Comparison of ENCODE assay signal across 8 mouse cellular contexts in the genomic region with DNA sequence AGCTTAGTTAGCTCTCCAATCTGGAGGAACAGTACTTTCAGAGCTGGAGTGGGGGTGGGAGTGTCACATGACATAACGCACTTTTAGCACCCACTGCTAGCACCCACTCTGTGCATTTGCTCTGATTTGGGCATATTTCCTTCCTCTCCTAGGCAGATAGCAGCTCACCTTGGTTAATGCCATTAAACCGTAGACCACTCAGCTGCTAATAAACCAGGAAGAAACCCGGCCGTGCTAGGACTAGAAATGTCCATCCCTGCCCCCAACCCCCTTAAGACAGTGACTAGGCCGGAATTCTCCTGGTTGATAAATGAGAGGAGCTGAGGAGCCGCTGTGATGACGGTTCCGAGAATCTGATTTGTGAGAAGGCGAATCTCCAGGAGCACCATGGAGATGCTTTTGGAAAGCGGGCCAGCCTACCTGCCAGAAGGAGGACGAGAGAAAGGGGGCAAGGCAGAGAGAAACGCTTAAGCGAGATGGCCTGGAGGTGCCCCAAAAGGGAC. TPM values are rescaled to one million over a fixed set of nuclear protein-coding genes. Genes with fewer than 3 reads are reported as not detected.
DNase-seq lines count a peak whose midpoint lies in the region; ATAC-seq and TF ChIP-seq lines count a peak whose summit lies in the region.

TSS of gene Sptbn2 (plus strand) at position 70 of the 503 bp plus-strand sequence.

- H3K4me2 ChIP-seq in lung, embryonic 14.5 days, result peak within 1 kb of the TSS; percentile 100
- H3K4me2 ChIP-seq in embryonic facial prominence, embryonic 12.5 days (replicated peaks), result peak within 1 kb of the TSS; percentile 98
- peak within 1 kb of the TSS; percentile 81 for H3K4me2 ChIP-seq in intestine, postnatal 0 days (replicated peaks; ENCODE audit: low read depth)
- peak within 1 kb of the TSS; percentile 54 for H3K4me2 ChIP-seq in liver, embryonic 14.5 days (ENCODE audit: low read depth)

- WGBS in lung, embryonic 14.5 days, result 11% methylated on average over 13 of the region's 13 CpGs
- 9% methylated on average over 13 of the region's 13 CpGs for WGBS in embryonic facial prominence, embryonic 12.5 days
- WGBS in intestine, postnatal 0 days, result 26% methylated on average over 13 of the region's 13 CpGs
- WGBS in liver, embryonic 14.5 days (ENCODE audit: insufficient replicate concordance), result 14% methylated on average over 13 of the region's 13 CpGs

- no peak for TF ChIP-seq CTCF in lung, embryonic 14.5 days (IDR thresholded peaks at IDR 0.05; ENCODE audit: low read depth)
- no peak for TF ChIP-seq CTCF in intestine, postnatal 0 days (IDR thresholded peaks at IDR 0.05; ENCODE audit: low read depth)
- TF ChIP-seq CTCF in liver, embryonic 14.5 days (IDR thresholded peaks at IDR 0.05; ENCODE audit: low read depth), result no peak

- H3K4me1 ChIP-seq in lung, embryonic 14.5 days (ENCODE audit: insufficient read depth), result no peaks in the 10 kb centered on the region
- peaks cover 13% of the 10 kb centered on the region for H3K4me1 ChIP-seq in embryonic facial prominence, embryonic 12.5 days
- H3K4me1 ChIP-seq in intestine, postnatal 0 days (replicated peaks; ENCODE audit: control insufficient read depth, insufficient read depth, low read length), result no peaks in the 10 kb centered on the region
- H3K4me1 ChIP-seq in liver, embryonic 14.5 days (replicated peaks; ENCODE audit: control insufficient read depth in 2 of 2, insufficient read depth in 2 of 2, low read length in 1 of 2), result no peaks in the 10 kb centered on the region

- no peaks in the 10 kb centered on the region for H3K36me3 ChIP-seq in lung, embryonic 14.5 days (ENCODE audit: insufficient read depth)
- no peaks in the 10 kb centered on the region for H3K36me3 ChIP-seq in embryonic facial prominence, embryonic 12.5 days
- no peaks in the 10 kb centered on the region for H3K36me3 ChIP-seq in intestine, postnatal 0 days (ENCODE audit: control insufficient read depth, insufficient read depth)
- H3K36me3 ChIP-seq in liver, embryonic 14.5 days (replicated peaks; ENCODE audit: control insufficient read depth, insufficient read depth, low read depth), result no peaks in the 10 kb centered on the region

- H3K4me3 ChIP-seq in lung, embryonic 14.5 days (ENCODE audit: low read depth, low read length), result peak within 1 kb of the TSS; percentile 51
- peak within 1 kb of the TSS; percentile 64 for H3K4me3 ChIP-seq in embryonic facial prominence, embryonic 12.5 days
- H3K4me3 ChIP-seq in intestine, postnatal 0 days (ENCODE audit: low read depth, low read length), result peak within 1 kb of the TSS; percentile 46
- H3K4me3 ChIP-seq in liver, embryonic 14.5 days (ENCODE audit: insufficient read depth in 1 of 2, low read depth in 2 of 2, low read length in 2 of 2), result peak within 1 kb of the TSS in 1 of 2 experiments; percentile 30; a peak in 3 of 4 replicates

- no peak for TF ChIP-seq EP300 in liver, embryonic 14.5 days (IDR thresholded peaks at IDR 0.05; ENCODE audit: low read depth)

- no peak within 1 kb of the TSS for H3K27ac ChIP-seq in lung, embryonic 14.5 days (ENCODE audit: low read depth)
- H3K27ac ChIP-seq in embryonic facial prominence, embryonic 12.5 days, result no peak within 1 kb of the TSS
- H3K27ac ChIP-seq in intestine, postnatal 0 days (ENCODE audit: low read depth, low read length), result no peak within 1 kb of the TSS
- no peak within 1 kb of the TSS for H3K27ac ChIP-seq in liver, embryonic 14.5 days

- H3K9ac ChIP-seq in lung, embryonic 14.5 days, result peak within 1 kb of the TSS; percentile 52
- peak within 1 kb of the TSS; percentile 63 for H3K9ac ChIP-seq in embryonic facial prominence, embryonic 12.5 days
- peak within 1 kb of the TSS; percentile 26 for H3K9ac ChIP-seq in intestine, postnatal 0 days (ENCODE audit: low read depth, low read length)
- no peak within 1 kb of the TSS for H3K9ac ChIP-seq in liver, embryonic 14.5 days (replicated peaks)

- no peak for DNase-seq in lung, embryonic 14.5 days
- no peak for DNase-seq in lung, postnatal 25 days (ENCODE audit: low spot score)
- no peak for DNase-seq in liver, embryonic 14.5 days (ENCODE audit: low read depth in 3 of 3, low spot score in 3 of 3)
- DNase-seq in telencephalon, adult 2 months (ENCODE audit: low read depth, low spot score), result peak; percentile 95
- no peak for DNase-seq in adrenal gland, postnatal 10 days

- ATAC-seq in lung, embryonic 14.5 days (ENCODE audit: insufficient read depth), result no peak
- ATAC-seq in embryonic facial prominence, embryonic 12.5 days (ENCODE audit: insufficient number of reproducible peaks, insufficient read depth, low FRiP score, low TSS enrichment), result no peak
- no peak for ATAC-seq in intestine, postnatal 0 days
- no peak for ATAC-seq in liver, embryonic 14.5 days (ENCODE audit: insufficient read depth)
- no peak for ATAC-seq in erythroid progenitor cell, adult 5-6 weeks (replicated peaks; ENCODE audit: low FRiP score, poor library complexity, severe bottlenecking)

- peaks cover 46% of the 10 kb centered on the region for H3K27me3 ChIP-seq in lung, embryonic 14.5 days (ENCODE audit: insufficient read depth, low read length)
- H3K27me3 ChIP-seq in embryonic facial prominence, embryonic 12.5 days, result peaks cover 48% of the 10 kb centered on the region
- H3K27me3 ChIP-seq in intestine, postnatal 0 days (replicated peaks; ENCODE audit: control insufficient read depth, insufficient read depth, low read length), result peaks cover 46% of the 10 kb centered on the region
- H3K27me3 ChIP-seq in liver, embryonic 14.5 days (ENCODE audit: control insufficient read depth, insufficient read depth, low read length), result peaks cover 51% of the 10 kb centered on the region

- no peaks in the 10 kb centered on the region for H3K9me3 ChIP-seq in lung, embryonic 14.5 days (ENCODE audit: low read depth, low read length)
- H3K9me3 ChIP-seq in embryonic facial prominence, embryonic 12.5 days, result no peaks in the 10 kb centered on the region
- no peaks in the 10 kb centered on the region for H3K9me3 ChIP-seq in intestine, postnatal 0 days (ENCODE audit: control insufficient read depth)
- no peaks in the 10 kb centered on the region for H3K9me3 ChIP-seq in liver, embryonic 14.5 days (ENCODE audit: control insufficient read depth, low read length)

RNA-seq across cellular contexts. Expression of gene Sptbn2, which starts in this region (rescaled TPM):
- polyA plus RNA-seq in lung, embryonic 14.5 days (2014; fragmentation: Nextera tagmentation; extraction: Ambion mirVana), result 1.3 and 1.4 TPM in 2 replicates
- 5.2 and 6.1 TPM in 2 replicates for polyA plus RNA-seq in embryonic facial prominence, embryonic 12.5 days (2016; fragmentation: Nextera tagmentation; extraction: Ambion mirVana)
- 0.27 and 0.31 TPM in 2 replicates for polyA plus RNA-seq in intestine, postnatal 0 days (2015; fragmentation: Nextera tagmentation; extraction: Ambion mirVana)
- 0.04 and 0.08 TPM in 2 replicates for polyA plus RNA-seq in liver, embryonic 14.5 days (2012; rRNA removed)
- polyA plus RNA-seq in liver, embryonic 14.5 days (2014; fragmentation: Nextera tagmentation; extraction: Ambion mirVana), result 0.03 and 0.15 TPM in 2 replicates
- total RNA-seq in adrenal gland, postnatal 10 days (2021), result 1 to 10 TPM; 4.7 to 7.3 TPM
- not detected in 2 replicates for total RNA-seq in erythroid progenitor cell, adult 5-6 weeks (2015; ENCODE audit: low replicate concordance)
- not detected in 2 replicates for total RNA-seq in erythroid progenitor cell, adult 5-6 weeks (2017; ENCODE audit: low replicate concordance)

Comparison
In these comparisons a context has a peak if more than half of its experiments do, and no peak if none do; other contexts are left out.
1. RNA of gene Sptbn2 (total RNA-seq): 4.7 to 7.3 TPM in adrenal gland, postnatal 10 days; not detected in erythroid progenitor cell, adult 5-6 weeks; every median in the first group is over 4 times any median in the second.
2. Peak in every context shown above with its lines, with median percentiles within 50 percentile points of each other: H3K4me2 ChIP-seq.